Mouse (Mus musculus): Measurements from ENCODE around the gene Inafm1. TPM values are rescaled to one million over a fixed set of nuclear protein-coding genes. Genes with fewer than 3 reads are reported as not detected.

The Inafm1 gene
- total and polyA plus RNA-seq, 3 experiments: 50.7 to 87.6 TPM; not detected in 1

DNA sequence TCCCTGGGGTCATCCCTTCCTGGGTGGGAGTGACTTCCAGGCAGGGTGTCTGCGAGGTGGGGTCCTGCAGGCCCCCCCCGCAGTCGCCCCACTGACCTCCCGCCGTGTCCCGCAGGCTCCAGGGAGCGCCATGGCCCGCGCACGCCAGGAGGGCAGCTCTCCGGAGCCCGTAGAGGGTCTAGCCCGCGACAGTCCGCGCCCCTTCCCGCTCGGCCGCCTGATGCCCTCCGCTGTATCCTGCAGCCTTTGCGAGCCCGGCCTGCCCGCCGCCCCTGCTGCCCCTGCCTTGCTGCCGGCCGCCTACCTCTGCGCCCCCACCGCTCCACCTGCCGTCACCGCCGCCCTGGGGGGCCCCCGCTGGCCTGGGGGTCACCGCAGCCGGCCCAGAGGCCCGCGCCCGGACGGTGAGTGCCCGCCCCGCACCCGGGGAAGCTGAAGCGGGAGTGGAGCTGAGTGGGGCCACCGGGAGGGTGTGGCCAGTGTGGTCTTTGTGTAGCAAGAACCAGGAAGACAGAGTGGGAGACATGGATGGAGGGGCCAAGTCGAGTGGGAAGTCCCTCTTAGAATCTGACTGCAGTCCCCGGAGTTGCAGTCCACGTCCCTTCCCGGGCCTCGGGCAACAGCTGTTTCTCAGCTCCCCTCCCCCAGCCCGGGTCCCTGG lies 38.7 kb upstream of the Inafm1 start:
- no peak for TF ChIP-seq MAFK (IDR thresholded peaks at IDR 0.05; ENCODE audit: borderline replicate concordance, low read depth, low read length)
- TF ChIP-seq UBTF (IDR thresholded peaks at IDR 0.05; ENCODE audit: borderline replicate concordance, insufficient read depth, low read depth, low read length): 0 out of 2 replicates have a peak, but pooled peaks have one; percentile 52
- TF ChIP-seq GATA1 (IDR thresholded peaks at IDR 0.05; ENCODE audit: low read depth, low read length): no peak
- TF ChIP-seq POLR2A (IDR thresholded peaks at IDR 0.05; ENCODE audit: control insufficient read depth in 1 of 2, insufficient read depth in 1 of 2, low read depth in 1 of 2, low read length in 2 of 2, poor library complexity in 1 of 2): peak in 1 of 2 experiments; percentile 18; a peak in 1 of 4 replicates
- peak; percentile 43; the same call in 1 of the 2 replicates for TF ChIP-seq MXI1 (IDR thresholded peaks at IDR 0.05; ENCODE audit: low read depth, low read length)
- H3K4me1 ChIP-seq (ENCODE audit: control insufficient read depth in 1 of 2, insufficient read depth in 2 of 2, low read length in 2 of 2): peaks cover 4 to 15% of the 10 kb centered on the region in 2 experiments; a peak in 3 of 4 replicates
- peak overlapping the region; percentile 65 to 87 for H3K4me3 ChIP-seq (ENCODE audit: control insufficient read depth in 1 of 2, insufficient read depth in 1 of 2, low read depth in 2 of 2, low read length in 2 of 2)
- no peaks in the 10 kb centered on the region for H3K27me3 ChIP-seq (ENCODE audit: control insufficient read depth in 1 of 2, insufficient read depth in 2 of 2, low read length in 2 of 2)
- peaks cover 0 to 5% of the 10 kb centered on the region in 2 experiments; a peak in 2 of 4 replicates for H3K36me3 ChIP-seq (ENCODE audit: control insufficient read depth in 1 of 2, insufficient read depth in 2 of 2, low read length in 2 of 2)
- no peaks in the 10 kb centered on the region for H3K9me3 ChIP-seq (replicated peaks; ENCODE audit: insufficient read depth, low read length)
- peak overlapping the region; percentile 88 for H3K9ac ChIP-seq (ENCODE audit: control insufficient read depth, low read depth, low read length, poor library complexity, severe bottlenecking)
- DNase-seq (ENCODE audit: low read depth, low spot score): peak; percentile 50
- peak overlapping the region; percentile 65 for H3K27ac ChIP-seq (ENCODE audit: control insufficient read depth, low read depth, low read length)
- H3K79me2 ChIP-seq (ENCODE audit: control insufficient read depth, insufficient read depth, low read length, poor library complexity): peaks cover 14% of the 10 kb centered on the region

- Histone ChIP-seq H3K79me2 (ENCODE audit: control insufficient read depth, insufficient read depth, low read length, poor library complexity) (peaks cover 14% of the 10 kb centered on the region), H3K27ac (ENCODE audit: control insufficient read depth, low read depth, low read length) (peak overlapping the region; percentile 65), H3K4me1 (ENCODE audit: control insufficient read depth in 1 of 2, insufficient read depth in 2 of 2, low read length in 2 of 2) (peaks cover 4 to 15% of the 10 kb centered on the region in 2 experiments; a peak in 3 of 4 replicates), H3K4me3 (ENCODE audit: control insufficient read depth in 1 of 2, insufficient read depth in 1 of 2, low read depth in 2 of 2, low read length in 2 of 2) (peak overlapping the region; percentile 65 to 87), H3K9ac (ENCODE audit: control insufficient read depth, low read depth, low read length, poor library complexity, severe bottlenecking) (peak overlapping the region; percentile 88), H3K27me3 (ENCODE audit: control insufficient read depth in 1 of 2, insufficient read depth in 2 of 2, low read length in 2 of 2) (no peaks in the 10 kb centered on the region), H3K36me3 (ENCODE audit: control insufficient read depth in 1 of 2, insufficient read depth in 2 of 2, low read length in 2 of 2) (peaks cover 0 to 5% of the 10 kb centered on the region in 2 experiments; a peak in 2 of 4 replicates), H3K9me3 (replicated peaks; ENCODE audit: insufficient read depth, low read length) (no peaks in the 10 kb centered on the region)
- DNase-seq (ENCODE audit: low read depth, low spot score): peak; percentile 73
- TF ChIP-seq POLR2AphosphoS2 (IDR thresholded peaks at IDR 0.05; ENCODE audit: low read length) (no peak), HCFC1 (IDR thresholded peaks at IDR 0.05; ENCODE audit: low read depth, low read length) (no peak), SIN3A (IDR thresholded peaks at IDR 0.05; ENCODE audit: low read length) (no peak; the same call in 1 of the 2 replicates), GABPA (IDR thresholded peaks at IDR 0.05; ENCODE audit: low read depth, low read length) (no peak), JUND (IDR thresholded peaks at IDR 0.05; ENCODE audit: low read depth, low read length) (no peak), MYC (IDR thresholded peaks at IDR 0.05; ENCODE audit: low read depth, low read length) (no peak), USF2 (IDR thresholded peaks at IDR 0.05; ENCODE audit: borderline replicate concordance in 1 of 2, insufficient read depth in 1 of 2, low read depth in 1 of 2, low read length in 2 of 2) (no peak), KAT2A (conservative IDR thresholded peaks at IDR 0.05; ENCODE audit: low read depth, low read length) (no peak), SMC3 (IDR thresholded peaks at IDR 0.05; ENCODE audit: low read depth, low read length) (no peak), MAX (IDR thresholded peaks at IDR 0.05; ENCODE audit: low read length) (no peak), MAFK (IDR thresholded peaks at IDR 0.05; ENCODE audit: borderline replicate concordance, low read depth, low read length) (no peak), EP300 (IDR thresholded peaks at IDR 0.05; ENCODE audit: low read depth in 1 of 2, low read length in 2 of 2) (no peak), ZKSCAN1 (IDR thresholded peaks at IDR 0.05; ENCODE audit: low read depth, low read length) (no peak), POLR2A (IDR thresholded peaks at IDR 0.05; ENCODE audit: control insufficient read depth in 1 of 2, insufficient read depth in 1 of 2, low read depth in 1 of 2, low read length in 2 of 2, poor library complexity in 1 of 2) (no peak), TBP (IDR thresholded peaks at IDR 0.05; ENCODE audit: low read depth, low read length) (no peak), MXI1 (IDR thresholded peaks at IDR 0.05; ENCODE audit: low read depth, low read length) (no peak; the same call in 1 of the 2 replicates), ELF1 (IDR thresholded peaks at IDR 0.05; ENCODE audit: low read depth, low read length) (no peak), ZNF384 (IDR thresholded peaks at IDR 0.05; ENCODE audit: low read depth, low read length) (no peak), TAL1 (IDR thresholded peaks at IDR 0.05; ENCODE audit: low read length) (no peak)
Observed at GRCm38 (mm10) chr7:16311453-16312004, 38.1 kb upstream of the Inafm1 start.

Measured in MEL (cell line).